Mouse (Mus musculus): ENCODE results near the gene Med12l. TPM values are rescaled to one million over a fixed set of nuclear protein-coding genes. Genes with fewer than 3 reads are reported as not detected.

The Med12l gene
- 2.5 TPM for polyA plus RNA-seq (2015; fragmentation: Illumina TruSeq; extraction: RNeasy Lipid Tissue Mini Kit (QIAGEN cat#74804); ENCODE audit: insufficient read depth, low replicate concordance)

GRCm38 (mm10) chr3:59005271-59005995, at the start of gene Med12l:
TSS of gene Med12l (plus strand) at chr3:59005825.

GRCm38 (mm10) chr3:59101218-59101986, 95.8 kb downstream of the Med12l start, which contains the start of gene Gpr171:
TSS of gene Gpr171 (minus strand) at chr3:59101821.

GRCm38 (mm10) chr3:59153424-59153823, 147.8 kb downstream of the Med12l start, which contains the start of gene P2ry14:
TSS of gene P2ry14 (minus strand) at chr3:59153618.

GRCm38 (mm10) chr3:59194938-59195337, 189.3 kb downstream of the Med12l start, which contains the start of gene Gpr87:
TSS of gene Gpr87 (minus strand) at chr3:59195104.

GRCm38 (mm10) chr3:59210727-59211126, 205.1 kb downstream of the Med12l start, which contains the start of gene P2ry13:
TSS of gene P2ry13 (minus strand) at chr3:59210882.

GRCm38 (mm10) chr3:59262704-59263103, 257.1 kb downstream of the Med12l start, which contains the start of gene P2ry12:
TSS of gene P2ry12 (minus strand) at chr3:59262871.

GRCm38 (mm10) chr3:59344065-59344905, 338.7 kb downstream of the Med12l start, which contains the start of gene Igsf10:
TSS of gene Igsf10 (minus strand) at chr3:59344394.

Other genes with a start within 250 kb of the Med12l start
- gene Mindy4b-ps, start 183.5 kb upstream of the Med12l start, polyA plus RNA-seq (2015; fragmentation: Illumina TruSeq; extraction: RNeasy Lipid Tissue Mini Kit (QIAGEN cat#74804); ENCODE audit: insufficient read depth, low replicate concordance) = not detected
- gene Clrn1, start 120.5 kb upstream of the Med12l start, polyA plus RNA-seq (2015; fragmentation: Illumina TruSeq; extraction: RNeasy Lipid Tissue Mini Kit (QIAGEN cat#74804); ENCODE audit: insufficient read depth, low replicate concordance) = not detected
- 66.5 TPM for gene Gpr171, start 96.0 kb downstream of the Med12l start, polyA plus RNA-seq (2015; fragmentation: Illumina TruSeq; extraction: RNeasy Lipid Tissue Mini Kit (QIAGEN cat#74804); ENCODE audit: insufficient read depth, low replicate concordance)
- 52.5 TPM for gene P2ry14, start 147.8 kb downstream of the Med12l start, polyA plus RNA-seq (2015; fragmentation: Illumina TruSeq; extraction: RNeasy Lipid Tissue Mini Kit (QIAGEN cat#74804); ENCODE audit: insufficient read depth, low replicate concordance)
- not detected for gene Gpr87, start 189.3 kb downstream of the Med12l start, polyA plus RNA-seq (2015; fragmentation: Illumina TruSeq; extraction: RNeasy Lipid Tissue Mini Kit (QIAGEN cat#74804); ENCODE audit: insufficient read depth, low replicate concordance)
- 70.5 TPM for gene P2ry13, start 205.1 kb downstream of the Med12l start, polyA plus RNA-seq (2015; fragmentation: Illumina TruSeq; extraction: RNeasy Lipid Tissue Mini Kit (QIAGEN cat#74804); ENCODE audit: insufficient read depth, low replicate concordance)